Comparison of ENCODE assay signal across 8 mouse cellular contexts in the genomic region with DNA sequence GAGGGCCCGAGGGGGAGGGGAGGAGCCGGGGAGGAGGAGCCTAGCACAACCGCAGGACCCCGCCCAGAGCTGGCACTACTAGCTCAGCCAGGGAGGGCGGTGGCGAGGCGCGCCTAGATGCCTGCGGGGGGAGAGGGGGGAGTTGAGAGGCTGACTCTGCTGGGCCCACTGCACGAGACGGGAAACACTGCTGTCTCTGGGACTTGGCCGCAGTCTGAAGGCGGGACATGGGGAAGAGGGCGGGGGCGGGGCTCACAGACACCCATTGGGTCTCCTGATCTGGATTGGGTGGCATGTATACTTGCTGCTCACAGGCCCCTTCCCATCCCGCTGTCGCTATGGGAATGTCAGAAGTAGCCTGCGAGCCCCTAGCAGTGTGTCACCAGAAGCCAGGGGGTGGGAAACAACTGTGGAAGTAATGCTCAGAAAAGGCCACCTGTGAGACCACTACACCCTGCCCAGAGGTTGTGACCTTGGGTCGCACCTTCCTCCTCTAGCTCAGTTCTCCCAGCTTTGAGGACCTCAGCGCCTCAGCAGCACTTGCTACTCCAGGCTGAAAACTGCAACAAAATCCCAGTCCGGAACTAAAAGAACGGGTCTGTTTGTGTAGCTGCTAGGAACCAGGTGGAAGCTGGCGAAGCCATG. TPM values are rescaled to one million over a fixed set of nuclear protein-coding genes. Genes with fewer than 3 reads are reported as not detected.
DNase-seq lines count a peak whose midpoint lies in the region; ATAC-seq and TF ChIP-seq lines count a peak whose summit lies in the region.

Cd99l2 (minus strand) TSS at position 216 of the 645 bp plus-strand sequence.

- no peaks in the 10 kb centered on the region for H3K36me3 ChIP-seq in hindbrain, embryonic 14.5 days (replicated peaks; ENCODE audit: control insufficient read depth, insufficient read depth)

- POLR2A ChIA-PET in Patski (lab: Charles Lee) = no interaction called here

- H3K4me2 ChIP-seq in hindbrain, embryonic 14.5 days (replicated peaks) = peak within 1 kb of the TSS; percentile 63

- no peaks in the 10 kb centered on the region for H3K9me3 ChIP-seq in hindbrain, embryonic 14.5 days (ENCODE audit: control insufficient read depth, low read length)

- DNase-seq in Patski (ENCODE audit: low read depth, low spot score) = no peak
- peak; percentile 85 to 86 for DNase-seq in cerebellum, postnatal 14 days
- peak; percentile 11 to 52 for DNase-seq in frontal cortex, postnatal 25 days (ENCODE audit: low spot score in 2 of 2)
- peak; percentile 69 for DNase-seq in hindbrain, embryonic 14.5 days (ENCODE audit: low spot score)
- DNase-seq in layer of hippocampus, postnatal 36 days = peak; percentile 78 to 80
- peak; percentile 92 for DNase-seq in lung, postnatal 36 days
- DNase-seq in retina, postnatal 1 day = peak; percentile 93
- DNase-seq in urinary bladder, adult 18-20 months (ENCODE audit: low spot score in 2 of 2) = peak; percentile 74 to 84

- peaks cover 14% of the 10 kb centered on the region; the same call in 1 of the 2 replicates for H3K4me1 ChIP-seq in hindbrain, embryonic 14.5 days (replicated peaks; ENCODE audit: control insufficient read depth, insufficient read depth, low read length)

- H3K4me3 ChIP-seq in hindbrain, embryonic 14.5 days (replicated peaks; ENCODE audit: low read length) = peak within 1 kb of the TSS; percentile 43

- WGBS in hindbrain, embryonic 14.5 days = 13% methylated on average over 11 of the region's 23 CpGs

- H3K27ac ChIP-seq in hindbrain, embryonic 14.5 days = peak within 1 kb of the TSS; percentile 86

- in situ Hi-C loops in Patski (cut with MboI; ENCODE audit: low pct_unique_long_range_greater_than_20kb) = no loop called here

- CTCF ChIA-PET in Patski (lab: Charles Lee) = interaction anchor here (2.2 kb wide), 1 partner anchor 39 kb away, joined by 6 read pairs; no protein-coding TSS in a partner anchor

- H3K27me3 ChIP-seq in Patski = peaks cover 20% of the 10 kb centered on the region
- no peaks in the 10 kb centered on the region for H3K27me3 ChIP-seq in hindbrain, embryonic 14.5 days (ENCODE audit: control insufficient read depth, insufficient read depth, low read length)

- TF ChIP-seq CTCF in Patski (IDR thresholded peaks at IDR 0.05) = no peak

- peak; percentile 76 for ATAC-seq in Patski
- ATAC-seq in hindbrain, embryonic 14.5 days (ENCODE audit: low FRiP score) = peak; percentile 97

- peak within 1 kb of the TSS; percentile 61 for H3K9ac ChIP-seq in hindbrain, embryonic 14.5 days

RNA-seq across cellular contexts. Expression of gene Cd99l2, which starts in this region (rescaled TPM):
- 43.0 TPM for polyA plus RNA-seq in Patski (2021)
- 66.7 and 77.7 TPM in 2 replicates for polyA plus RNA-seq in hindbrain, embryonic 14.5 days (2014; fragmentation: Nextera tagmentation; extraction: Ambion mirVana)
- total RNA-seq in layer of hippocampus, postnatal 36 days (2021) = 10 to 100 TPM; 49.1 to 52.2 TPM
